Mouse (Mus musculus): ENCODE results near the gene Trp73.

GRCm38 (mm10) chr4:154156050-154156449, 16.0 kb upstream of the Trp73 start:
- no peak for TF ChIP-seq CTCF (IDR thresholded peaks at IDR 0.05; ENCODE audit: low read depth)
- TF ChIP-seq EP300 (IDR thresholded peaks at IDR 0.05; ENCODE audit: low read depth), result no peak

Measured in heart, postnatal 0 days (tissue).